Mouse (Mus musculus): ENCODE results near the gene Ces1a. TPM values are rescaled to one million over a fixed set of nuclear protein-coding genes. Genes with fewer than 3 reads are reported as not detected.

The Ces1a gene
- total and polyA plus RNA-seq, 3 experiments, result not detected

- Histone ChIP-seq H3K4me1 (ENCODE audit: control insufficient read depth in 1 of 2, insufficient read depth in 2 of 2, low read length in 2 of 2) (no peaks in the 10 kb centered on the region), H3K4me3 (ENCODE audit: control insufficient read depth in 1 of 2, insufficient read depth in 1 of 2, low read depth in 2 of 2, low read length in 2 of 2) (no peak overlapping the region), H3K36me3 (ENCODE audit: control insufficient read depth in 1 of 2, insufficient read depth in 2 of 2, low read length in 2 of 2) (no peaks in the 10 kb centered on the region), H3K27ac (ENCODE audit: control insufficient read depth, low read depth, low read length) (no peak overlapping the region), H3K9ac (ENCODE audit: control insufficient read depth, low read depth, low read length, poor library complexity, severe bottlenecking) (no peak overlapping the region), H3K79me2 (ENCODE audit: control insufficient read depth, insufficient read depth, low read length, poor library complexity) (no peaks in the 10 kb centered on the region), H3K9me3 (replicated peaks; ENCODE audit: insufficient read depth, low read length) (no peaks in the 10 kb centered on the region), H3K27me3 (ENCODE audit: control insufficient read depth in 1 of 2, insufficient read depth in 2 of 2, low read length in 2 of 2) (no peaks in the 10 kb centered on the region)
- no peak for TF ChIP-seq ETS1 (IDR thresholded peaks at IDR 0.05; ENCODE audit: low read depth, low read length)
- TF ChIP-seq MAFK (IDR thresholded peaks at IDR 0.05; ENCODE audit: borderline replicate concordance, low read depth, low read length), result no peak
- DNase-seq (ENCODE audit: low read depth, low spot score), result no peak
Observed at GRCm38 (mm10) chr8:93014300-93014699, 33.7 kb downstream of the Ces1a start.

- Histone ChIP-seq H3K27me3 (ENCODE audit: control insufficient read depth in 1 of 2, insufficient read depth in 2 of 2, low read length in 2 of 2) (no peaks in the 10 kb centered on the region), H3K36me3 (ENCODE audit: control insufficient read depth in 1 of 2, insufficient read depth in 2 of 2, low read length in 2 of 2) (no peaks in the 10 kb centered on the region), H3K9me3 (replicated peaks; ENCODE audit: insufficient read depth, low read length) (no peaks in the 10 kb centered on the region), H3K4me1 (ENCODE audit: control insufficient read depth in 1 of 2, insufficient read depth in 2 of 2, low read length in 2 of 2) (no peaks in the 10 kb centered on the region), H3K9ac (ENCODE audit: control insufficient read depth, low read depth, low read length, poor library complexity, severe bottlenecking) (no peak overlapping the region), H3K27ac (ENCODE audit: control insufficient read depth, low read depth, low read length) (no peak overlapping the region), H3K4me3 (ENCODE audit: control insufficient read depth in 1 of 2, insufficient read depth in 1 of 2, low read depth in 2 of 2, low read length in 2 of 2) (no peak overlapping the region), H3K79me2 (ENCODE audit: control insufficient read depth, insufficient read depth, low read length, poor library complexity) (no peaks in the 10 kb centered on the region)
- no peak for DNase-seq (ENCODE audit: low read depth, low spot score)
- TF ChIP-seq CTCF (IDR thresholded peaks at IDR 0.05 in 2 of 3, conservative IDR thresholded peaks at IDR 0.05 in 1 of 3; ENCODE audit: control insufficient read depth in 1 of 3, insufficient read depth in 1 of 3, low read depth in 2 of 3, low read length in 3 of 3, poor library complexity in 1 of 3, severe bottlenecking in 1 of 3), result no peak
- no peak for TF ChIP-seq SIN3A (IDR thresholded peaks at IDR 0.05; ENCODE audit: low read length)
- no peak for TF ChIP-seq POLR2AphosphoS5 (IDR thresholded peaks at IDR 0.05; ENCODE audit: borderline replicate concordance, low read depth, low read length)
- TF ChIP-seq POLR2A (IDR thresholded peaks at IDR 0.05; ENCODE audit: control insufficient read depth in 1 of 2, insufficient read depth in 1 of 2, low read depth in 1 of 2, low read length in 2 of 2, poor library complexity in 1 of 2), result no peak
Observed at GRCm38 (mm10) chr8:93012226-93012625, 35.8 kb downstream of the Ces1a start.

- Histone ChIP-seq H3K9me3 (replicated peaks; ENCODE audit: insufficient read depth, low read length) (no peaks in the 10 kb centered on the region), H3K36me3 (ENCODE audit: control insufficient read depth in 1 of 2, insufficient read depth in 2 of 2, low read length in 2 of 2) (no peaks in the 10 kb centered on the region), H3K4me1 (ENCODE audit: control insufficient read depth in 1 of 2, insufficient read depth in 2 of 2, low read length in 2 of 2) (no peaks in the 10 kb centered on the region), H3K4me3 (ENCODE audit: control insufficient read depth in 1 of 2, insufficient read depth in 1 of 2, low read depth in 2 of 2, low read length in 2 of 2) (no peak overlapping the region), H3K27ac (ENCODE audit: control insufficient read depth, low read depth, low read length) (no peak overlapping the region), H3K9ac (ENCODE audit: control insufficient read depth, low read depth, low read length, poor library complexity, severe bottlenecking) (no peak overlapping the region), H3K27me3 (ENCODE audit: control insufficient read depth in 1 of 2, insufficient read depth in 2 of 2, low read length in 2 of 2) (no peaks in the 10 kb centered on the region), H3K79me2 (ENCODE audit: control insufficient read depth, insufficient read depth, low read length, poor library complexity) (no peaks in the 10 kb centered on the region)
- TF ChIP-seq ZC3H11A (IDR thresholded peaks at IDR 0.05; ENCODE audit: low read depth, low read length) (peak; percentile 44), ZKSCAN1 (IDR thresholded peaks at IDR 0.05; ENCODE audit: low read depth, low read length) (no peak), TBP (IDR thresholded peaks at IDR 0.05; ENCODE audit: low read depth, low read length) (no peak), RAD21 (IDR thresholded peaks at IDR 0.05; ENCODE audit: low read depth, low read length) (peak; percentile 52), SMC3 (IDR thresholded peaks at IDR 0.05; ENCODE audit: low read depth, low read length) (peak; percentile 59), CTCF (IDR thresholded peaks at IDR 0.05 in 2 of 3, conservative IDR thresholded peaks at IDR 0.05 in 1 of 3; ENCODE audit: control insufficient read depth in 1 of 3, insufficient read depth in 1 of 3, low read depth in 2 of 3, low read length in 3 of 3, poor library complexity in 1 of 3, severe bottlenecking in 1 of 3) (peak; percentile 58 to 69 (median 59))
- peak; percentile 50 for DNase-seq (ENCODE audit: low read depth, low spot score)
Observed at GRCm38 (mm10) chr8:93011439-93011838, 36.6 kb downstream of the Ces1a start.
